Mouse (Mus musculus): Measurements from ENCODE around the gene Katna1. TPM values are rescaled to one million over a fixed set of nuclear protein-coding genes. Genes with fewer than 3 reads are reported as not detected.

Katna1 gene
- polyA plus RNA-seq, 1 experiment from 2014 or later = 55.0 TPM

- no peak for DNase-seq (ENCODE audit: low spot score)
- no peak overlapping the region for H3K27ac ChIP-seq
- no peaks in the 10 kb centered on the region for H3K27me3 ChIP-seq (ENCODE audit: insufficient read depth, poor library complexity, severe bottlenecking)
- no peaks in the 10 kb centered on the region for H3K9me3 ChIP-seq
- 53% methylated on average over 2 of the region's 2 CpGs for WGBS
- peaks cover 6% of the 10 kb centered on the region; the same call in 1 of the 2 replicates for H3K4me1 ChIP-seq (replicated peaks)
- no peak overlapping the region for H3K4me3 ChIP-seq
- peaks cover 21% of the 10 kb centered on the region for H3K36me3 ChIP-seq
Measured at GRCm38 (mm10) chr10:7787319-7787718, 61.5 kb downstream of the Katna1 start.

DNA sequence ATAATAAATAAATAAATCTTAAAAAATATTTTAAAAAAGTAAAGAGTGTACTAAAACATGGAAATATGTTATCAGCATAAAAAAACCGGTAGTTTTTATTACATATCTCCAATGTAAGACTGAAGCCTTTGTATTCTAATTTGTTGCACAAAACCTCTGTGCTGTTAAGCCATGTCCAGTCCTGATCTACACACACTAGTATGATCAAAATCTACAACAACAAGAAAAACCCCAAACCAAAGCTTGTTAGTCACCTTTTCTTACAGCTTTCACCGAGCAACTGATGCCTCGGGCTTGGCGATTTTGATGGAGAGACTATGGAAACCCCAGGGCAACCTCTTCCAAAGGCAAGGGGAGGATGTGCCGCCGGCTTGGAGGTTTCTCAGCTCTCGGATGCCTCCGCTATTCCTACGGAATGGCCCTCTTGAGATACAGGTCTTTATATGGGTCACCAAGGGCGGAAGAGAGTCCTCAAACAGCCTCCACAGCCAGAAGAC is 66.5 kb downstream of the Katna1 start:
- peak overlapping the region; percentile 94 for H3K27ac ChIP-seq
- 1% methylated on average over 10 of the region's 10 CpGs for WGBS

GRCm38 (mm10) chr10:7792751-7793385 is 67.1 kb downstream of the Katna1 start, which contains the start of the genes Ginm1 and Ppil4:
TSS of gene Ginm1 (minus strand) at chr10:7792824.
TSS of gene Ppil4 (plus strand) at chr10:7792891.
- H3K9me3 ChIP-seq = no peaks in the 10 kb centered on the region
- H3K27me3 ChIP-seq (ENCODE audit: insufficient read depth, poor library complexity, severe bottlenecking) = no peaks in the 10 kb centered on the region
- peaks cover 45% of the 10 kb centered on the region for H3K36me3 ChIP-seq
- peak; percentile 87 for DNase-seq (ENCODE audit: low spot score)
- H3K4me3 ChIP-seq = peak within 1 kb of the TSS; percentile 87
- WGBS = 2% methylated on average over 52 of the region's 52 CpGs
- H3K27ac ChIP-seq = peak within 1 kb of the TSS; percentile 94
- peaks cover 16% of the 10 kb centered on the region for H3K4me1 ChIP-seq (replicated peaks)

More for the DNA sequence above, 66.5 kb downstream of the Katna1 start:
- H3K9me3 ChIP-seq = no peaks in the 10 kb centered on the region
- peaks cover 16% of the 10 kb centered on the region for H3K4me1 ChIP-seq (replicated peaks)
- no peaks in the 10 kb centered on the region for H3K27me3 ChIP-seq (ENCODE audit: insufficient read depth, poor library complexity, severe bottlenecking)
- H3K4me3 ChIP-seq = peak overlapping the region; percentile 87
- no peak for DNase-seq (ENCODE audit: low spot score)
- peaks cover 40% of the 10 kb centered on the region for H3K36me3 ChIP-seq

- DNase-seq (ENCODE audit: low spot score) = no peak
- 90% methylated on average over 3 of the region's 3 CpGs for WGBS
- Histone ChIP-seq H3K4me1 (replicated peaks) (no peaks in the 10 kb centered on the region), H3K9me3 (no peaks in the 10 kb centered on the region), H3K27me3 (ENCODE audit: insufficient read depth, poor library complexity, severe bottlenecking) (no peaks in the 10 kb centered on the region), H3K27ac (no peak overlapping the region), H3K4me3 (no peak overlapping the region), H3K36me3 (peaks cover 100% of the 10 kb centered on the region)
Measured at GRCm38 (mm10) chr10:7801258-7801657, 75.5 kb downstream of the Katna1 start.

- no peaks in the 10 kb centered on the region for H3K4me1 ChIP-seq (replicated peaks)
- DNase-seq (ENCODE audit: low spot score) = no peak
- H3K27ac ChIP-seq = no peak overlapping the region
- no peak overlapping the region for H3K4me3 ChIP-seq
- 90% methylated on average over 2 of the region's 2 CpGs for WGBS
- H3K9me3 ChIP-seq = no peaks in the 10 kb centered on the region
- H3K36me3 ChIP-seq = peaks cover 100% of the 10 kb centered on the region
- no peaks in the 10 kb centered on the region for H3K27me3 ChIP-seq (ENCODE audit: insufficient read depth, poor library complexity, severe bottlenecking)
Measured at GRCm38 (mm10) chr10:7802519-7803140, 76.8 kb downstream of the Katna1 start.

- peak; percentile 13 for DNase-seq (ENCODE audit: low spot score)
- 50% methylated on average over 2 of the region's 2 CpGs for WGBS
- H3K27ac ChIP-seq = no peak overlapping the region
- H3K27me3 ChIP-seq (ENCODE audit: insufficient read depth, poor library complexity, severe bottlenecking) = no peaks in the 10 kb centered on the region
- no peaks in the 10 kb centered on the region for H3K9me3 ChIP-seq
- peaks cover 94% of the 10 kb centered on the region for H3K36me3 ChIP-seq
- H3K4me3 ChIP-seq = no peak overlapping the region
- no peaks in the 10 kb centered on the region for H3K4me1 ChIP-seq (replicated peaks)
Measured at GRCm38 (mm10) chr10:7809937-7810336, 84.1 kb downstream of the Katna1 start.

Other genes with a start within 250 kb of the Katna1 start
- 8.6 and 8.9 TPM in 2 replicates for gene Lrp11, start 136.2 kb upstream of the Katna1 start, polyA plus RNA-seq (2016; fragmentation: Nextera tagmentation; extraction: Ambion mirVana)
- 66.4 and 85.0 TPM in 2 replicates for gene Nup43, start 58.5 kb upstream of the Katna1 start, polyA plus RNA-seq (2016; fragmentation: Nextera tagmentation; extraction: Ambion mirVana)
- gene Pcmt1, start 44.9 kb upstream of the Katna1 start, polyA plus RNA-seq (2016; fragmentation: Nextera tagmentation; extraction: Ambion mirVana) = 133 and 144 TPM in 2 replicates
- 8.5 and 9.0 TPM in 2 replicates for gene Lats1, start 44.8 kb upstream of the Katna1 start, polyA plus RNA-seq (2016; fragmentation: Nextera tagmentation; extraction: Ambion mirVana)
- 50.9 and 56.0 TPM in 2 replicates for gene Ginm1, start 66.8 kb downstream of the Katna1 start, polyA plus RNA-seq (2016; fragmentation: Nextera tagmentation; extraction: Ambion mirVana)
- gene Ppil4, start 66.9 kb downstream of the Katna1 start, polyA plus RNA-seq (2016; fragmentation: Nextera tagmentation; extraction: Ambion mirVana) = 30.9 and 40.5 TPM in 2 replicates
- gene Zc3h12d, start 106.5 kb downstream of the Katna1 start, polyA plus RNA-seq (2016; fragmentation: Nextera tagmentation; extraction: Ambion mirVana) = 0.10 and 0.12 TPM in 2 replicates
- gene Tab2, start 230.2 kb downstream of the Katna1 start, polyA plus RNA-seq (2016; fragmentation: Nextera tagmentation; extraction: Ambion mirVana) = 12.1 and 16.7 TPM in 2 replicates